Mouse (Mus musculus) olfactory bulb, adult 2 months (tissue): ENCODE data around the gene Spon1.

Experiments used
- CTCF ChIP-seq: fragments of 200-500 bp; IDR thresholded peaks from 2 replicates; pipeline ENCODE4 v1.5.1; 2012; ENCODE audit warnings: low read depth, mild to moderate bottlenecking, low read length, moderate library complexity; ENCODE audit not compliant: insufficient read depth
- POLR2A ChIP-seq: fragments of 200-500 bp; IDR thresholded peaks from 2 replicates; pipeline ENCODE4 v1.6.1; 2012; ENCODE audit warnings: mild to moderate bottlenecking, low read depth, low read length, moderate library complexity; ENCODE audit not compliant: insufficient read depth

GRCm38 (mm10) chr7:113963766-113964165 lies 198.0 kb downstream of the Spon1 start:
- no peak for TF ChIP-seq CTCF
- TF ChIP-seq POLR2A: no peak
